Mouse (Mus musculus): ENCODE results near the gene Gramd1b. TPM values are rescaled to one million over a fixed set of nuclear protein-coding genes. Genes with fewer than 3 reads are reported as not detected.

Gene Gramd1b
- total and polyA plus RNA-seq, 2 experiments from 2014 or later: 3.2 to 17.4 TPM

GRCm38 (mm10) chr9:40358408-40358896, 172.7 kb downstream of the Gramd1b start:
- ATAC-seq (ENCODE audit: insufficient read depth, low read depth) (no peak), DNase-seq (ENCODE audit: low spot score) (no peak)
- TF ChIP-seq EP300 (IDR thresholded peaks at IDR 0.05; ENCODE audit: low read depth) (no peak), CTCF (IDR thresholded peaks at IDR 0.05; ENCODE audit: low read depth) (no peak)
- no peaks in the 10 kb centered on the region for H3K36me3 ChIP-seq (replicated peaks; ENCODE audit: control insufficient read depth, insufficient read depth, low read length)
- H3K4me3 ChIP-seq (ENCODE audit: low read depth, low read length): no peak overlapping the region
- no peak overlapping the region for H3K9ac ChIP-seq (replicated peaks; ENCODE audit: low read depth, low read length)
- no peaks in the 10 kb centered on the region for H3K9me3 ChIP-seq (replicated peaks; ENCODE audit: control insufficient read depth, low read length)
- peaks cover 17% of the 10 kb centered on the region; the same call in 1 of the 2 replicates for H3K4me1 ChIP-seq (ENCODE audit: control insufficient read depth, insufficient read depth)
- no peak overlapping the region for H3K4me2 ChIP-seq (ENCODE audit: low read depth, low read length)
- WGBS: 36% methylated on average over 8 of the region's 8 CpGs
- no peaks in the 10 kb centered on the region for H3K27me3 ChIP-seq (ENCODE audit: control insufficient read depth, insufficient read depth, low read length)
- H3K27ac ChIP-seq (ENCODE audit: low read depth): no peak overlapping the region

GRCm38 (mm10) chr9:40356768-40357446, 174.3 kb downstream of the Gramd1b start:
- Histone ChIP-seq H3K27ac (ENCODE audit: low read depth) (no peak overlapping the region), H3K36me3 (replicated peaks; ENCODE audit: control insufficient read depth, insufficient read depth, low read length) (no peaks in the 10 kb centered on the region), H3K9me3 (replicated peaks; ENCODE audit: control insufficient read depth, low read length) (no peaks in the 10 kb centered on the region), H3K4me3 (ENCODE audit: low read depth, low read length) (no peak overlapping the region), H3K9ac (replicated peaks; ENCODE audit: low read depth, low read length) (no peak overlapping the region; the same call in 1 of the 2 replicates), H3K27me3 (ENCODE audit: control insufficient read depth, insufficient read depth, low read length) (no peaks in the 10 kb centered on the region), H3K4me1 (ENCODE audit: control insufficient read depth, insufficient read depth) (peaks cover 17% of the 10 kb centered on the region; the same call in 1 of the 2 replicates), H3K4me2 (ENCODE audit: low read depth, low read length) (no peak overlapping the region)
- no peak for TF ChIP-seq CTCF (IDR thresholded peaks at IDR 0.05; ENCODE audit: low read depth)
- no peak for TF ChIP-seq EP300 (IDR thresholded peaks at IDR 0.05; ENCODE audit: low read depth)
- DNase-seq (ENCODE audit: low spot score) (no peak), ATAC-seq (ENCODE audit: insufficient read depth, low read depth) (no peak)
- WGBS: 93% methylated on average over 4 of the region's 4 CpGs

GRCm38 (mm10) chr9:40356368-40356767, 174.8 kb downstream of the Gramd1b start:
- ATAC-seq (ENCODE audit: insufficient read depth, low read depth) (no peak), DNase-seq (ENCODE audit: low spot score) (no peak)
- Histone ChIP-seq H3K36me3 (replicated peaks; ENCODE audit: control insufficient read depth, insufficient read depth, low read length) (no peaks in the 10 kb centered on the region), H3K27me3 (ENCODE audit: control insufficient read depth, insufficient read depth, low read length) (no peaks in the 10 kb centered on the region), H3K9ac (replicated peaks; ENCODE audit: low read depth, low read length) (no peak overlapping the region), H3K4me2 (ENCODE audit: low read depth, low read length) (no peak overlapping the region), H3K4me1 (ENCODE audit: control insufficient read depth, insufficient read depth) (peaks cover 17% of the 10 kb centered on the region; the same call in 1 of the 2 replicates), H3K9me3 (replicated peaks; ENCODE audit: control insufficient read depth, low read length) (no peaks in the 10 kb centered on the region), H3K4me3 (ENCODE audit: low read depth, low read length) (no peak overlapping the region), H3K27ac (ENCODE audit: low read depth) (no peak overlapping the region)
- WGBS: 88% methylated on average over 5 of the region's 5 CpGs
- TF ChIP-seq EP300 (IDR thresholded peaks at IDR 0.05; ENCODE audit: low read depth) (no peak), CTCF (IDR thresholded peaks at IDR 0.05; ENCODE audit: low read depth) (no peak)

GRCm38 (mm10) chr9:40355406-40355805, 175.8 kb downstream of the Gramd1b start:
- 89% methylated on average over 8 of the region's 8 CpGs for WGBS
- no peak for TF ChIP-seq EP300 (IDR thresholded peaks at IDR 0.05; ENCODE audit: low read depth)
- TF ChIP-seq CTCF (IDR thresholded peaks at IDR 0.05; ENCODE audit: low read depth): no peak
- no peaks in the 10 kb centered on the region for H3K9me3 ChIP-seq (replicated peaks; ENCODE audit: control insufficient read depth, low read length)

GRCm38 (mm10) chr9:40353596-40353995, 177.6 kb downstream of the Gramd1b start:
- H3K27me3 ChIP-seq (ENCODE audit: control insufficient read depth, insufficient read depth, low read length): no peaks in the 10 kb centered on the region
- 76% methylated on average over 6 of the region's 6 CpGs for WGBS
- no peaks in the 10 kb centered on the region for H3K36me3 ChIP-seq (replicated peaks; ENCODE audit: control insufficient read depth, insufficient read depth, low read length)
- H3K4me1 ChIP-seq (ENCODE audit: control insufficient read depth, insufficient read depth): peaks cover 12% of the 10 kb centered on the region; the same call in 1 of the 2 replicates
- no peaks in the 10 kb centered on the region for H3K9me3 ChIP-seq (replicated peaks; ENCODE audit: control insufficient read depth, low read length)
- no peak overlapping the region for H3K4me3 ChIP-seq (ENCODE audit: low read depth, low read length)
- ATAC-seq (ENCODE audit: insufficient read depth, low read depth) (no peak), DNase-seq (ENCODE audit: low spot score) (no peak)
- no peak overlapping the region for H3K4me2 ChIP-seq (ENCODE audit: low read depth, low read length)
- H3K9ac ChIP-seq (replicated peaks; ENCODE audit: low read depth, low read length): no peak overlapping the region
- TF ChIP-seq EP300 (IDR thresholded peaks at IDR 0.05; ENCODE audit: low read depth): no peak
- no peak for TF ChIP-seq CTCF (IDR thresholded peaks at IDR 0.05; ENCODE audit: low read depth)
- H3K27ac ChIP-seq (ENCODE audit: low read depth): no peak overlapping the region

More at GRCm38 (mm10) chr9:40355406-40355805, 175.8 kb downstream of the Gramd1b start:
- H3K4me1 ChIP-seq (ENCODE audit: control insufficient read depth, insufficient read depth): peaks cover 17% of the 10 kb centered on the region; the same call in 1 of the 2 replicates
- H3K4me2 ChIP-seq (ENCODE audit: low read depth, low read length): no peak overlapping the region
- no peak for ATAC-seq (ENCODE audit: insufficient read depth, low read depth)
- H3K9ac ChIP-seq (replicated peaks; ENCODE audit: low read depth, low read length): no peak overlapping the region
- H3K27ac ChIP-seq (ENCODE audit: low read depth): no peak overlapping the region
- H3K36me3 ChIP-seq (replicated peaks; ENCODE audit: control insufficient read depth, insufficient read depth, low read length): no peaks in the 10 kb centered on the region
- no peak overlapping the region for H3K4me3 ChIP-seq (ENCODE audit: low read depth, low read length)
- no peak for DNase-seq (ENCODE audit: low spot score)
- no peaks in the 10 kb centered on the region for H3K27me3 ChIP-seq (ENCODE audit: control insufficient read depth, insufficient read depth, low read length)

Measured in heart, postnatal 0 days (tissue).